Mouse (Mus musculus): Measurements from ENCODE around the gene Otos.

Otos gene

GRCm38 (mm10) chr1:92596019-92596418 lies 52.6 kb downstream of the Otos start:
- no peak for DNase-seq
